Mouse (Mus musculus) forebrain, embryonic 10.5 days (tissue): ENCODE data around the gene Gstm5. TPM values are rescaled to one million over a fixed set of nuclear protein-coding genes. Genes with fewer than 3 reads are reported as not detected.
"Not testable (repeated sequence)": the region's sequence is repeated elsewhere in the genome, so short reads cannot be mapped to it uniquely, and the experiment has no call there.

Experiments
- DNase-seq: peaks from one replicate; pipeline ENCODE4 v3.0.0-alpha.2; 2017; ENCODE audit warnings: low spot score; ENCODE audit errors: extremely low spot score
- H3K27ac ChIP-seq: fragments of 300-500 bp; sonication (generic); 2 replicates; pipeline ENCODE4 v1.5.1; 2016; ENCODE audit warnings: mild to moderate bottlenecking
- H3K27me3 ChIP-seq: fragments of 300-500 bp; sonication (generic); 2 replicates; pipeline ENCODE4 v1.6.1; 2016; ENCODE audit warnings: mild to moderate bottlenecking; ENCODE audit not compliant: poor library complexity, severe bottlenecking
- H3K36me3 ChIP-seq: fragments of 300-500 bp; sonication (generic); replicated peaks from 2 replicates; pipeline ENCODE4 v1.6.1; 2016; ENCODE audit warnings: mild to moderate bottlenecking, moderate library complexity
- H3K4me1 ChIP-seq: fragments of 300-500 bp; sonication (generic); 2 replicates; pipeline ENCODE4 v1.6.1; 2016
- H3K4me3 ChIP-seq: fragments of 300-500 bp; sonication (generic); 2 replicates; pipeline ENCODE4 v1.5.1; 2016; ENCODE audit warnings: mild to moderate bottlenecking, moderate library complexity
- H3K9me3 ChIP-seq: fragments of 300-500 bp; sonication (generic); 2 replicates; pipeline ENCODE4 v1.6.1; 2016; ENCODE audit warnings: mild to moderate bottlenecking, moderate library complexity
- WGBS: fragments of 180-500 bp; shearing (Covaris S2); methylation state at CpG from one replicate; pipeline ENCODE4 v1.1.7; 2016; 5-methylcytosine and 5-hydroxymethylcytosine counted together
- polyA plus RNA-seq: library from polyadenylated mRNA; unstranded; fragments of >200 nt; fragmentation: Nextera tagmentation; extraction: Ambion mirVana; gene quantifications from 2 replicates; pipeline ENCODE4 v1.2.1, GENCODE M21; 2016

Gene Gstm5
- polyA plus RNA-seq, 1 experiment from 2014 or later: 225 TPM

- no peaks in the 10 kb centered on the region for H3K27me3 ChIP-seq
- no peaks in the 10 kb centered on the region for H3K9me3 ChIP-seq
- DNase-seq: no peak
- H3K36me3 ChIP-seq: no peaks in the 10 kb centered on the region
- no peak overlapping the region for H3K27ac ChIP-seq
- H3K4me3 ChIP-seq: no peak overlapping the region
- 86% methylated on average over 12 of the region's 12 CpGs for WGBS
- no peaks in the 10 kb centered on the region for H3K4me1 ChIP-seq
These were observed 17.6 kb upstream of the Gstm5 start for GRCm38 (mm10) chr3:107877747-107878736.

GRCm38 (mm10) chr3:107887674-107888495 lies 7.7 kb upstream of the Gstm5 start:
- no peaks in the 10 kb centered on the region for H3K9me3 ChIP-seq
- H3K27me3 ChIP-seq: no peaks in the 10 kb centered on the region
- H3K36me3 ChIP-seq: no peaks in the 10 kb centered on the region
- WGBS: 90% methylated on average over 9 of the region's 9 CpGs
- no peak overlapping the region for H3K27ac ChIP-seq
- DNase-seq: no peak
- no peak overlapping the region for H3K4me3 ChIP-seq
- H3K4me1 ChIP-seq: no peaks in the 10 kb centered on the region

GRCm38 (mm10) chr3:107889236-107889635 lies 6.4 kb upstream of the Gstm5 start:
- not testable (repeated sequence) for DNase-seq, H3K27me3 ChIP-seq, H3K36me3 ChIP-seq, H3K4me1 ChIP-seq, H3K9me3 ChIP-seq, H3K27ac ChIP-seq, H3K4me3 ChIP-seq
- WGBS: 81% methylated on average over 2 of the region's 2 CpGs

GRCm38 (mm10) chr3:107895194-107895719 lies 364 bp upstream of the Gstm5 start:
- H3K4me1 ChIP-seq: peaks cover 17% of the 10 kb centered on the region
- no peaks in the 10 kb centered on the region for H3K9me3 ChIP-seq
- 15% methylated on average over 6 of the region's 6 CpGs for WGBS
- H3K4me3 ChIP-seq: peak overlapping the region; percentile 87
- no peak for DNase-seq
- peak overlapping the region; percentile 96 for H3K27ac ChIP-seq
- H3K27me3 ChIP-seq: no peaks in the 10 kb centered on the region
- H3K36me3 ChIP-seq: peaks cover 29% of the 10 kb centered on the region

GRCm38 (mm10) chr3:107898691-107899090 lies 3.1 kb downstream of the Gstm5 start:
- Histone ChIP-seq H3K36me3 (peaks cover 29% of the 10 kb centered on the region), H3K4me3 (no peak overlapping the region), H3K27me3 (no peaks in the 10 kb centered on the region), H3K4me1 (peaks cover 27% of the 10 kb centered on the region), H3K27ac (no peak overlapping the region), H3K9me3 (no peaks in the 10 kb centered on the region)
- WGBS: 94% methylated on average over 13 of the region's 13 CpGs
- DNase-seq: no peak

GRCm38 (mm10) chr3:107900955-107901673 lies 5.5 kb downstream of the Gstm5 start:
- Histone ChIP-seq H3K9me3 (no peaks in the 10 kb centered on the region), H3K4me1 (peaks cover 22% of the 10 kb centered on the region), H3K4me3 (no peak overlapping the region), H3K36me3 (peaks cover 29% of the 10 kb centered on the region), H3K27me3 (no peaks in the 10 kb centered on the region), H3K27ac (no peak overlapping the region)
- WGBS: 83% methylated on average over 11 of the region's 11 CpGs
- no peak for DNase-seq

- 68% methylated on average over 6 of the region's 6 CpGs for WGBS
- Histone ChIP-seq H3K9me3 (no peaks in the 10 kb centered on the region), H3K27ac (no peak overlapping the region)
These were observed 10.3 kb downstream of the Gstm5 start for GRCm38 (mm10) chr3:107905942-107906341.

GRCm38 (mm10) chr3:107916674-107917073 lies 21.1 kb downstream of the Gstm5 start:
- Histone ChIP-seq H3K4me3 (no peak overlapping the region), H3K9me3 (no peaks in the 10 kb centered on the region), H3K4me1 (0 out of 2 replicates have a peak, but pooled peaks cover 6% of the 10 kb centered on the region), H3K36me3 (no peaks in the 10 kb centered on the region), H3K27ac (no peak overlapping the region), H3K27me3 (no peaks in the 10 kb centered on the region)
- 81% methylated on average over 15 of the region's 15 CpGs for WGBS
- no peak for DNase-seq

More at GRCm38 (mm10) chr3:107905942-107906341, 10.3 kb downstream of the Gstm5 start:
- H3K4me1 ChIP-seq: peaks cover 17% of the 10 kb centered on the region
- no peaks in the 10 kb centered on the region for H3K27me3 ChIP-seq
- no peak overlapping the region for H3K4me3 ChIP-seq
- H3K36me3 ChIP-seq: no peaks in the 10 kb centered on the region
- no peak for DNase-seq

GRCm38 (mm10) chr3:107917097-107917496 lies 21.5 kb downstream of the Gstm5 start:
- no peaks in the 10 kb centered on the region for H3K27me3 ChIP-seq
- H3K4me3 ChIP-seq: no peak overlapping the region
- 0 out of 2 replicates have a peak, but pooled peaks cover 6% of the 10 kb centered on the region for H3K4me1 ChIP-seq
- DNase-seq: no peak
- whole genome bisulfite sequencing: 84% methylated on average over 3 of the region's 3 CpGs
- H3K27ac ChIP-seq: no peak overlapping the region
- no peaks in the 10 kb centered on the region for H3K9me3 ChIP-seq
- no peaks in the 10 kb centered on the region for H3K36me3 ChIP-seq

- Histone ChIP-seq H3K27ac (no peak overlapping the region), H3K4me3 (no peak overlapping the region), H3K9me3 (no peaks in the 10 kb centered on the region), H3K27me3 (no peaks in the 10 kb centered on the region), H3K4me1 (0 out of 2 replicates have a peak, but pooled peaks cover 6% of the 10 kb centered on the region), H3K36me3 (no peaks in the 10 kb centered on the region)
- DNase-seq: peak; percentile 55
- 63% methylated on average over 7 of the region's 7 CpGs for WGBS
These were observed 22.3 kb downstream of the Gstm5 start for GRCm38 (mm10) chr3:107917783-107918408.

GRCm38 (mm10) chr3:107920348-107920747 lies 24.7 kb downstream of the Gstm5 start:
- no peak overlapping the region for H3K4me3 ChIP-seq
- no peaks in the 10 kb centered on the region for H3K36me3 ChIP-seq
- no peak for DNase-seq
- no peak overlapping the region for H3K27ac ChIP-seq
- H3K9me3 ChIP-seq: no peaks in the 10 kb centered on the region
- no peaks in the 10 kb centered on the region for H3K27me3 ChIP-seq
- 91% methylated on average over 5 of the region's 5 CpGs for WGBS
- H3K4me1 ChIP-seq: 0 out of 2 replicates have a peak, but pooled peaks cover 6% of the 10 kb centered on the region

- no peak overlapping the region for H3K4me3 ChIP-seq
- H3K27ac ChIP-seq: no peak overlapping the region
- no peak for DNase-seq
- H3K9me3 ChIP-seq: no peaks in the 10 kb centered on the region
- 0 out of 2 replicates have a peak, but pooled peaks cover 2% of the 10 kb centered on the region for H3K27me3 ChIP-seq
- no peaks in the 10 kb centered on the region for H3K4me1 ChIP-seq
- no peaks in the 10 kb centered on the region for H3K36me3 ChIP-seq
- WGBS: 92% methylated on average over 3 of the region's 3 CpGs
These were observed 29.7 kb downstream of the Gstm5 start for GRCm38 (mm10) chr3:107925335-107925734.
